Mouse (Mus musculus) heart, embryonic 12.5 days (tissue): ENCODE data around the gene Afap1. TPM values are rescaled to one million over a fixed set of nuclear protein-coding genes. Genes with fewer than 3 reads are reported as not detected.

Experiments used
- ATAC-seq: fragments of 200-750 bp; cut with Nextera tagmentation; 2 replicates; pipeline ENCODE4 v1.8.0; 2017; ENCODE audit warnings: moderate TSS enrichment, moderate library complexity; ENCODE audit not compliant: insufficient number of reproducible peaks, low FRiP score
- H3K27ac ChIP-seq: fragments of 300-500 bp; sonication (generic); 2 replicates; pipeline ENCODE4 v1.5.1; 2016; ENCODE audit warnings: mild to moderate bottlenecking, moderate library complexity; ENCODE audit not compliant: poor library complexity, severe bottlenecking
- H3K27me3 ChIP-seq: fragments of 300-500 bp; sonication (generic); replicated peaks from 2 replicates; pipeline ENCODE4 v1.6.1; 2016; ENCODE audit warnings: mild to moderate bottlenecking, moderate library complexity
- H3K36me3 ChIP-seq: fragments of 300-500 bp; sonication (generic); 2 replicates; pipeline ENCODE4 v1.6.1; 2016; ENCODE audit warnings: mild to moderate bottlenecking, moderate library complexity
- H3K4me1 ChIP-seq: fragments of 300-500 bp; sonication (generic); replicated peaks from 2 replicates; pipeline ENCODE4 v1.6.1; 2016; ENCODE audit warnings: mild to moderate bottlenecking
- H3K4me2 ChIP-seq: fragments of 300-500 bp; sonication (generic); 2 replicates; pipeline ENCODE4 v1.6.1; 2016; ENCODE audit warnings: mild to moderate bottlenecking, moderate library complexity
- H3K4me3 ChIP-seq: fragments of 300-500 bp; sonication (generic); 2 replicates; pipeline ENCODE4 v1.5.1; 2016; ENCODE audit warnings: mild to moderate bottlenecking
- H3K9ac ChIP-seq: fragments of 300-500 bp; sonication (generic); 2 replicates; pipeline ENCODE4 v1.6.1; 2016; ENCODE audit warnings: mild to moderate bottlenecking, moderate library complexity
- H3K9me3 ChIP-seq: fragments of 300-500 bp; sonication (generic); replicated peaks from 2 replicates; pipeline ENCODE4 v1.6.1; 2016; ENCODE audit warnings: mild to moderate bottlenecking, moderate library complexity
- WGBS: fragments of 180-500 bp; shearing (Covaris S2); methylation state at CpG from one replicate; pipeline ENCODE4 v1.1.7; 2016; 5-methylcytosine and 5-hydroxymethylcytosine counted together
- polyA plus RNA-seq: library from polyadenylated mRNA; unstranded; fragments of >200 nt; fragmentation: Nextera tagmentation; extraction: Ambion mirVana; gene quantifications from 2 replicates; pipeline ENCODE4 v1.2.1, GENCODE M21; 2016

The Afap1 gene
- polyA plus RNA-seq, 1 experiment from 2014 or later, result 30.5 TPM

DNA sequence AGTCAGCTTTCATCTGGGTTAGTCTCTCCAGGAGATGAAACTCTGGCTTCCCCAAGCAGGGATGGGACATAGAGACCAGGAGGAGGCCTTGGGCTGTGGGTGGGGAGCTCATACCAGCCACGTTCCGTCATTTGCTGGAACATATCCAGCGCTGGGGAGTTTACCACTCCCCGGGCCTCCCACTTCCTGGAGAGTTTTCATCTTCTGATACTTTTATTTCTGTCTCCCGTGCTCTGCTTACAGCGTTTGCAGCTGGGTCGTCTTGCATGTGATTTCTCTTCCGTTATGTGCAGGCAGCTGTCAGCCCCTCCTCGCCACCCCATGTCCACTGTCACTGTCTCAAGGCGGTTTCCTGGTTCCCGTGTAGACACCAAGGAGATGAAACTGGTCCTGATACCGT is 80.7 kb downstream of the Afap1 start:
- H3K36me3 ChIP-seq, result peaks cover 60% of the 10 kb centered on the region
- 0 out of 2 replicates have a peak overlapping the region, but pooled peaks have one; percentile 8 for H3K4me3 ChIP-seq
- peaks cover 32% of the 10 kb centered on the region for H3K4me1 ChIP-seq
- peak overlapping the region; percentile 42 for H3K4me2 ChIP-seq
- ATAC-seq, result peak; percentile 73
- no peaks in the 10 kb centered on the region for H3K27me3 ChIP-seq
- no peaks in the 10 kb centered on the region for H3K9me3 ChIP-seq
- H3K27ac ChIP-seq, result peak overlapping the region; percentile 80
- 39% methylated on average over 12 of the region's 12 CpGs for WGBS
- H3K9ac ChIP-seq, result peak overlapping the region; percentile 13; the same call in 1 of the 2 replicates

DNA sequence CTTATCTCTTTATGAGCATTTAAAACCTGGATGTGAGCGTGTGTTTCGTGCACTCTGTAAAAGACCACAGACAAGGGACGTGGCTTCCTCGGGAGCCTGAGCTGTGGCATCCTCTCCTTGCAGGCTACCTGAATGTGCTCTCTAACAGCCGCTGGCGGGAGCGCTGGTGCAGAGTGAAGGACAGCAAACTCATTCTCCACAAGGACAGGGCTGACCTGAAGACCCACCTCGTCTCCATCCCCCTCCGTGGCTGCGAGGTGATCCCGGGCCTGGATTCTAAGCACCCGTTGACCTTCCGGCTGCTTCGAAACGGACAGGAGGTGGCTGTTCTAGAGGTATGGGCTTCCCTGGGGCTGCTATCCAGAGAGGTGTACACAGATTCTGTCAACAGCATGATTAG is 81.1 kb downstream of the Afap1 start:
- peaks cover 60% of the 10 kb centered on the region for H3K36me3 ChIP-seq
- ATAC-seq, result no peak
- H3K4me2 ChIP-seq, result peak overlapping the region; percentile 42
- peak overlapping the region; percentile 13; the same call in 1 of the 2 replicates for H3K9ac ChIP-seq
- H3K4me1 ChIP-seq, result peaks cover 32% of the 10 kb centered on the region
- H3K4me3 ChIP-seq, result 0 out of 2 replicates have a peak overlapping the region, but pooled peaks have one; percentile 8
- no peaks in the 10 kb centered on the region for H3K9me3 ChIP-seq
- WGBS, result 54% methylated on average over 15 of the region's 15 CpGs
- H3K27me3 ChIP-seq, result no peaks in the 10 kb centered on the region
- peak overlapping the region; percentile 80 for H3K27ac ChIP-seq

- no peak overlapping the region for H3K4me3 ChIP-seq
- 10% methylated on average over 5 of the region's 5 CpGs for WGBS
- H3K9me3 ChIP-seq, result no peaks in the 10 kb centered on the region
- peaks cover 30% of the 10 kb centered on the region for H3K4me1 ChIP-seq
- H3K27me3 ChIP-seq, result no peaks in the 10 kb centered on the region
- no peak overlapping the region for H3K4me2 ChIP-seq
- no peak for ATAC-seq
- H3K27ac ChIP-seq, result no peak overlapping the region
- H3K9ac ChIP-seq, result no peak overlapping the region
- H3K36me3 ChIP-seq, result peaks cover 47% of the 10 kb centered on the region
These were observed 82.6 kb downstream of the Afap1 start for GRCm38 (mm10) chr5:35975681-35976080.

GRCm38 (mm10) chr5:35980542-35980941 is 87.4 kb downstream of the Afap1 start:
- Histone ChIP-seq H3K9me3 (no peaks in the 10 kb centered on the region), H3K36me3 (peaks cover 66% of the 10 kb centered on the region), H3K4me3 (no peak overlapping the region), H3K4me2 (no peak overlapping the region), H3K27me3 (no peaks in the 10 kb centered on the region), H3K27ac (no peak overlapping the region), H3K4me1 (peaks cover 17% of the 10 kb centered on the region), H3K9ac (no peak overlapping the region)
- 85% methylated on average over 5 of the region's 5 CpGs for WGBS
- no peak for ATAC-seq

DNA sequence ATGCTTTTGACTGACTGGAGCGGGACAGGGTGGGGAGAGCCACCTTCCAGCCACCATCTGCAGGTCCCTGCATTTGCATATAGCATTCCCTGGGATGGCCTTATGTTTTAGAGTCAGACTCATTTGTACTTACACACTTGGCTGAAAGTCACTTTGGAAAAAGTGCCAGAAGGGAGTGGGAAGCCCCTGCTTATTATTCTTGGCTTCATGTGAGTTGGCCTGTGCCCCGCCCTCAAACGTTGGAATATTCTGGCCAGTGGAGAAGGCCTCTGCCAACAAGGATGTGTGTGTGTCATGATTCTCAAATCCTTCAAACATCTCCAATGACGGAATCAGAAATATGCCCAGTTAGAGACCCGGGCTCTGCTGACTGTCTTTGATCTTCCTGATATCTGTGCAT is 88.2 kb downstream of the Afap1 start:
- Histone ChIP-seq H3K9ac (no peak overlapping the region), H3K27me3 (no peaks in the 10 kb centered on the region), H3K4me2 (no peak overlapping the region), H3K27ac (no peak overlapping the region), H3K9me3 (no peaks in the 10 kb centered on the region), H3K4me3 (no peak overlapping the region), H3K4me1 (peaks cover 19% of the 10 kb centered on the region), H3K36me3 (peaks cover 64% of the 10 kb centered on the region)
- no peak for ATAC-seq
- WGBS, result 75% methylated on average over 5 of the region's 5 CpGs

DNA sequence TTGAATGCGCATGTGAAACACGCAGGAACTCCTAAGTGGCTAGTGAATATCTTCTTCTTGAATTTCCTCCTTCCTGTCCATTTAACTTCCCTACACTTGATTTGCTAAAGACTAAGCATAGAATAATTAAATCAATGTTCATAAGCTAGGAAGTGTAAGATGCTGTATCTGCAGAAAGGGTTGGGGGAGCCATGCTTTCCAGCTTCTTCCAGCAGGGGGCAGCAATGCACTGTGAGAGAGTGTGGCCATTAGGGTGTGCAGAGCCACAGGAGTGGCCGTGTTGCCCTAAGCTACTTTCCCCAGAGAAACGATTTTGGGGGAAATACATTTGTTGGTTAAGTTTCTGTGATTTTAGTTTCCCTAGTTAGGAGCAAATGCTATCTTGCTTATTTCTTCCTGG is 88.9 kb downstream of the Afap1 start:
- Histone ChIP-seq H3K27ac (no peak overlapping the region), H3K4me2 (no peak overlapping the region), H3K9ac (no peak overlapping the region), H3K36me3 (peaks cover 64% of the 10 kb centered on the region), H3K9me3 (no peaks in the 10 kb centered on the region), H3K4me1 (peaks cover 26% of the 10 kb centered on the region), H3K4me3 (no peak overlapping the region), H3K27me3 (no peaks in the 10 kb centered on the region)
- ATAC-seq, result no peak
- 44% methylated on average over 4 of the region's 4 CpGs for WGBS

DNA sequence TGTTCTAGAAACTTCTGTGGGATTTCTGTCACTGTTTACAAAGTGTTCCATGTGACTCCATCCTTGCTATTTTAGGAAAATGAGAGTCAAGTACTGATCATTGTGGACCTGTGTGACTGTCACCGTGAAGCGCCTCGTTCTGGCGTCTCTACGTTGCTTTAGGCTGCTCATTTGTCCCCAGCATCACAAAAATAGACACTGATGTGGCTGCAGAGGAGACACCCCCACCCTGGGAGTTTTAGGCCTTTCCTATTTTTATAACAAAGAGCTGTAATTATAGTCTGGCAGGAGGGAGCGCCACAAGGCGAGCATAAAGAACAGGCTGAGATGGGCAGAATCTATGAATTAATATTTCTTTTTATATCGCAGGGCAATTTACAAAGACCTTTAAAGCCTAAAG is 92.5 kb downstream of the Afap1 start:
- 54% methylated on average over 8 of the region's 8 CpGs for WGBS
- H3K27ac ChIP-seq, result peak overlapping the region; percentile 91
- H3K4me2 ChIP-seq, result no peak overlapping the region
- H3K4me3 ChIP-seq, result no peak overlapping the region
- no peaks in the 10 kb centered on the region for H3K27me3 ChIP-seq
- ATAC-seq, result no peak; the same call in 1 of the 2 replicates
- no peaks in the 10 kb centered on the region for H3K9me3 ChIP-seq
- peaks cover 26% of the 10 kb centered on the region for H3K4me1 ChIP-seq
- H3K9ac ChIP-seq, result no peak overlapping the region
- peaks cover 77% of the 10 kb centered on the region for H3K36me3 ChIP-seq

- no peak for ATAC-seq
These were observed 95.0 kb downstream of the Afap1 start for GRCm38 (mm10) chr5:35988085-35988484.

GRCm38 (mm10) chr5:35989506-35989905 is 96.4 kb downstream of the Afap1 start:
- WGBS, result 79% methylated on average over 6 of the region's 6 CpGs

More at GRCm38 (mm10) chr5:35988085-35988484, 95.0 kb downstream of the Afap1 start:
- 86% methylated on average over 8 of the region's 8 CpGs for WGBS
- H3K9ac ChIP-seq, result no peak overlapping the region
- H3K4me3 ChIP-seq, result no peak overlapping the region
- peaks cover 89% of the 10 kb centered on the region for H3K36me3 ChIP-seq
- peaks cover 20% of the 10 kb centered on the region for H3K4me1 ChIP-seq
- no peak overlapping the region for H3K27ac ChIP-seq
- H3K9me3 ChIP-seq, result no peaks in the 10 kb centered on the region
- H3K4me2 ChIP-seq, result no peak overlapping the region
- no peaks in the 10 kb centered on the region for H3K27me3 ChIP-seq

DNA sequence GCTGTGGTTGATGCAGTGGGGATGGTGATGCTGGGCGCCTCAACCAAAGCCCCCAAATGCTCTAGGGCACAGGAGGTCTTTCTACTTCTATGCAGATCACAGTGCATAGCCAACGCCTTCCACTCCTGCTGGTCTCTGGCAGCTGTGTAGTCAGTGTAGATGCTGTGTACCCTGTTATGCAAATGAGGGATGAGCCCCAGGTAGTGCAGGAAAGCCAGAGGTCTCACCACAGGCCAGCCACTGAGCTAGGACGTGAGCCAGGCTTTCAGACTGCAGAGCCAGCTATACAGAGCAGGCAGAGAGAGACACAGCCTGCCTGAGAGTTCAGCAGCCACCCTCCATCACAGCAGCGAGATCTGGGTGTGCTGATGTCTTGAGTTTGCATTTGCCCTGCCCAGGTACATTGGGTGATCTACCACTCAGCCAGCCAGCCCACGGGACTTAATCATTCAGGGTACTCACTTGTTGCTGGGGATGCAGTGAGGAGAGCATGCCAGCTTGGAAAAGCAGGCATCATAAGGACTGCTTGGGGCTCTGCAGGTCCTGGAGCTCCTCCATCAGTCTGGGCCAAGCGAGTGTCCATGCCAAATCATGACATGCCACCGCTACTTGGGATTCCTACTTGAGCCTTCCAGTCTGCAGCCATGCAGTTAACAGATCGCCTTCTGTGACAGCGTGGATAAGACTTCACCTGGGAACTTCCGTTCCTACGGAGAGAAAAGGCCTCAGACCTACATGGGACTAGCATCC is 97.0 kb downstream of the Afap1 start:
- Histone ChIP-seq H3K27me3 (no peaks in the 10 kb centered on the region), H3K4me1 (peaks cover 12% of the 10 kb centered on the region), H3K36me3 (peaks cover 88% of the 10 kb centered on the region), H3K4me3 (no peak overlapping the region), H3K9me3 (no peaks in the 10 kb centered on the region), H3K27ac (no peak overlapping the region), H3K9ac (no peak overlapping the region), H3K4me2 (no peak overlapping the region)
- ATAC-seq, result no peak
- 82% methylated on average over 11 of the region's 11 CpGs for WGBS

More at GRCm38 (mm10) chr5:35989506-35989905, 96.4 kb downstream of the Afap1 start:
- Histone ChIP-seq H3K4me1 (peaks cover 18% of the 10 kb centered on the region), H3K36me3 (peaks cover 89% of the 10 kb centered on the region), H3K9me3 (no peaks in the 10 kb centered on the region), H3K27ac (no peak overlapping the region), H3K4me3 (no peak overlapping the region), H3K9ac (no peak overlapping the region), H3K4me2 (no peak overlapping the region), H3K27me3 (no peaks in the 10 kb centered on the region)
- no peak for ATAC-seq

GRCm38 (mm10) chr5:36003797-36004196 is 110.7 kb downstream of the Afap1 start:
- Histone ChIP-seq H3K27ac (no peak overlapping the region), H3K9ac (no peak overlapping the region), H3K27me3 (no peaks in the 10 kb centered on the region), H3K4me2 (no peak overlapping the region), H3K9me3 (no peaks in the 10 kb centered on the region), H3K36me3 (peaks cover 45% of the 10 kb centered on the region), H3K4me3 (no peak overlapping the region), H3K4me1 (no peaks in the 10 kb centered on the region)
- WGBS, result 81% methylated on average over 10 of the region's 10 CpGs
- no peak for ATAC-seq
